Mouse (Mus musculus) hindbrain, postnatal 0 days (tissue): ENCODE measurements around the gene Birc5. TPM values are rescaled to one million over a fixed set of nuclear protein-coding genes. Genes with fewer than 3 reads are reported as not detected.
A peak's percentile ranks its signal among the peaks of the same experiment; 100 is the strongest.

Source experiments
- ATAC-seq: fragments of 200-750 bp; cut with Nextera tagmentation; 2 replicates; pipeline ENCODE4 v1.8.0; 2017; ENCODE audit warnings: mild to moderate bottlenecking, moderate TSS enrichment, moderate library complexity
- DNase-seq: peaks from one replicate; pipeline ENCODE4 v3.0.0-alpha.2; 2015; ENCODE audit warnings: low spot score
- H3K27ac ChIP-seq: fragments of 300-500 bp; sonication (generic); 2 replicates; pipeline ENCODE4 v1.5.1; 2014; ENCODE audit warnings: mild to moderate bottlenecking
- H3K27me3 ChIP-seq: fragments of 300-500 bp; sonication (generic); 2 replicates; pipeline ENCODE4 v1.6.1; 2014; ENCODE audit warnings: low read length, mixed read lengths; ENCODE audit not compliant: insufficient read depth
- H3K36me3 ChIP-seq: fragments of 300-500 bp; sonication (generic); 2 replicates; pipeline ENCODE4 v1.6.1; 2014; ENCODE audit warnings: low read length, mixed read lengths; ENCODE audit not compliant: insufficient read depth
- H3K4me1 ChIP-seq: fragments of 300-500 bp; sonication (generic); 2 replicates; pipeline ENCODE4 v1.6.1; 2014; ENCODE audit warnings: antibody characterized with exemption, low read length, mixed read lengths; ENCODE audit not compliant: insufficient read depth
- H3K4me2 ChIP-seq: fragments of 300-500 bp; sonication (generic); 2 replicates; pipeline ENCODE4 v1.6.1; 2014; ENCODE audit warnings: low read depth, mild to moderate bottlenecking, low read length, moderate library complexity, mixed read lengths
- H3K4me3 ChIP-seq: fragments of 300-500 bp; sonication (generic); 2 replicates; pipeline ENCODE4 v1.5.1; 2014; ENCODE audit warnings: low read length
- H3K9ac ChIP-seq: fragments of 300-500 bp; sonication (generic); replicated peaks from 2 replicates; pipeline ENCODE4 v1.6.1; 2014; ENCODE audit warnings: mild to moderate bottlenecking, low read length, moderate library complexity, mixed read lengths
- H3K9me3 ChIP-seq: fragments of 300-500 bp; sonication (generic); 2 replicates; pipeline ENCODE4 v1.6.1; 2016; ENCODE audit warnings: low read length, mixed read lengths
- CTCF ChIP-seq: IDR thresholded peaks from 2 replicates; pipeline ENCODE4 v1.5.1; 2016; ENCODE audit warnings: antibody characterized with exemption, control low read depth, low read depth
- WGBS: fragments of 180-500 bp; shearing (Covaris S2); extraction: QIAGEN DNeasy Blood & Tissue Kit; methylation state at CpG from one replicate; pipeline ENCODE4 v1.1.7; 2014; 5-methylcytosine and 5-hydroxymethylcytosine counted together
- polyA plus RNA-seq: library from polyadenylated mRNA; unstranded; fragments of >200 nt; fragmentation: Nextera tagmentation; extraction: Ambion mirVana; gene quantifications from 2 replicates; pipeline ENCODE4 v1.2.1, GENCODE M21; 2015
- total RNA-seq: library from RNA; depleted of rRNA; stranded (reverse); fragments of >200 nt; gene quantifications from 2 replicates; pipeline ENCODE4 v1.2.3, GENCODE M21; 2014

Birc5 gene
- total and polyA plus RNA-seq, 2 experiments from 2014 or later, result 14.6 to 45.3 TPM

DNA sequence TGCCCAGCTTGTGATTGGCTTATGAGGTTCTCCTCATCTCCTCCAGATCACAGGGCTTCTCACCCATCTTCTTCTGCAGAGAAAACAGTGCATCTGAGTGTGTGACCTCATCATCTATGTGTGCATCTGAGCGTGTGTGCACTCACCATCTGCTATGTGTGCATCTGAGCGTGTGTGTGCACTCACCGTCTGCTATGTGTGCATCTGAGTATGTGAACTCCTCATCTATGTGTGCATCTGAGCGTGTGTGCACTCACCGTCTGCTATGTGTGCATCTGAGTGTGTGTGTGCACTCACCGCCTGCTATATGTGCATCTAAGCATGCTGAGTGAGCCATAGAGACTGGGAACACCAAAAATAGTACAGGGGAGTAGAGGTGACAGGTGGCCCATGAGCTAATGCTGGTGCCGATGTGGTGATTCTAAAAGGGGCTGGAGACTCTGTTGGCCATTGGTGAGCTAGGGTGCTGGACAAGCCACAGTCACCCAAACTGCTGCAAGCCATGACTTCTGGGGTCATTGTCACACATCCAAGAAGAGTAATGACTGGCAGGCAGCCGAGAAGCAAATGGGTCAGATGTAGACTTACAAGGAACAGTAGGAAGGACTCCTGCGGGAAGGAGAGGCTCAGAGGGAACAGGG, 31.4 kb downstream of the Birc5 start:
- TF ChIP-seq CTCF, result no peak
- WGBS, result 74% methylated on average over 9 of the region's 9 CpGs
- ATAC-seq (peak; percentile 43), DNase-seq (peak; percentile 58)
- Histone ChIP-seq H3K27me3 (no peaks in the 10 kb centered on the region), H3K9ac (no peak overlapping the region), H3K4me1 (peaks cover 27% of the 10 kb centered on the region), H3K36me3 (no peaks in the 10 kb centered on the region), H3K4me3 (no peak overlapping the region), H3K4me2 (no peak overlapping the region), H3K27ac (no peak overlapping the region), H3K9me3 (no peaks in the 10 kb centered on the region)

DNA sequence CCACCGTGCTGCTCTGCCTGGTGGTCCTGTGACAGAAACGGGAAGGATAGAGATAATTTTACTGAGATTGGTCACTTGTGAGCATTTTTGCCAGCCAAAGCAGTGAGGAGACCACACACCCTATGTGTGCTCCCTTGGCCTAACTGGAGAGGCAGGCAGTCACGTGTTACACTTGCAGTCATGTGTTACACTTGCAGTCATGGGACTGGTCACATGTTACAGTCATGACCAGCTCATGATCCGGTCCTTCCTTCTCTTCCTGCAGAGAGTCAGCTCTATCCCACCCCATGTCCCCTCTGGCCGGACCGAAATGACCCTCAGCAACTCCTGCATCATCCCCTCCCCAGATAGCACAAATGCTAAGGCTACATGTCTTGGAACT, 31.9 kb downstream of the Birc5 start:
- Histone ChIP-seq H3K4me1 (peaks cover 27% of the 10 kb centered on the region), H3K9me3 (no peaks in the 10 kb centered on the region), H3K36me3 (no peaks in the 10 kb centered on the region), H3K9ac (no peak overlapping the region), H3K4me2 (no peak overlapping the region), H3K27me3 (no peaks in the 10 kb centered on the region), H3K4me3 (no peak overlapping the region), H3K27ac (peak overlapping the region; percentile 22; the same call in 1 of the 2 replicates)
- WGBS, result 79% methylated on average over 6 of the region's 6 CpGs
- no peak for ATAC-seq
- TF ChIP-seq CTCF, result no peak
- DNase-seq, result no peak

DNA sequence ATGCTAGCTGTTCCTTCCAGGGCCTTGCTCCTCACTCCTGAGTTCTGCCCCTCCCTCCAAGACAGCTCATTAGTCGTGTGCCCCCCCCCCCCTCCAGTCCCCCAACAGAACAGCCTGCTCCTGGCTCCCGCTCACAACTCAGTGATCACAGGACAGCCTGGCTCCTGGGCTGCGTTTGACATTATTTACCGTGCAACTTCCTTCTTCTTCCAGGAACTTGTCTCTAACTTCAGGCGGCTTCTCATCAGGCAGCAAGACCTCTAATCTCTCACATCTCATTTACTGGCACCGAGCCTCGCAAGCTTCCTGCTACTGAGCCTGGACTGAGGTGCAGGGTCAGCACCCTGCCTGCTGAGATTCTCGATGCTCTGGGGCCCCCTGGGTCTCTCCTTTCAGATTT, 32.7 kb downstream of the Birc5 start:
- Histone ChIP-seq H3K27ac (peak overlapping the region; percentile 29; the same call in 1 of the 2 replicates), H3K27me3 (no peaks in the 10 kb centered on the region), H3K4me3 (no peak overlapping the region), H3K4me1 (peaks cover 27% of the 10 kb centered on the region), H3K9me3 (no peaks in the 10 kb centered on the region), H3K36me3 (no peaks in the 10 kb centered on the region), H3K4me2 (no peak overlapping the region), H3K9ac (0 out of 2 replicates have a peak overlapping the region, but pooled peaks have one; percentile 2)
- peak; percentile 25 for DNase-seq
- 12% methylated on average over 8 of the region's 8 CpGs for WGBS
- no peak for ATAC-seq
- TF ChIP-seq CTCF, result no peak

DNA sequence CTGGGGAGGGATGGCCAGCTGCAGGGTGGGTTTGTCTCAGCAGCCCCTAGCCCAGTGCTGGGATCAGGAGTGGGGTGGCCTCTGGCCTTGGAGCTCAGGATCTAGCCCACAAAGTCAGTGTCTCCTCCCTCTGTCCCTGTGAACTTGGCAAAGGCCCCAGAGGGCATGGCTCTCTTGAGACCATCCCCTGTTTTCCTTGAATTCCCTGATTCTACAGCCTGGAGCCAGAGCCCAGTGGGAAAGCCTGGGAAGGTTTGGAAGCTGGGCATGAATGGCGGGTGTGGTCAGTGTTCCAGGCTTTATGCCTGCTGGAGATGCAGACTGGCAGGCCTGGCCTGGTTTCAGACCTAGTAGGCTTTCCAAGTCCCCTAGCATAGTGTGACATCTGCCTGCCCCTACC, 33.2 kb downstream of the Birc5 start:
- H3K27me3 ChIP-seq, result no peaks in the 10 kb centered on the region
- DNase-seq (no peak), ATAC-seq (no peak)
- no peak overlapping the region for H3K4me2 ChIP-seq
- 0 out of 2 replicates have a peak overlapping the region, but pooled peaks have one; percentile 29 for H3K27ac ChIP-seq
- H3K4me1 ChIP-seq, result peaks cover 27% of the 10 kb centered on the region
- H3K36me3 ChIP-seq, result no peaks in the 10 kb centered on the region
- WGBS, result 58% methylated on average over 1 of the region's 1 CpGs
- H3K9me3 ChIP-seq, result no peaks in the 10 kb centered on the region
- H3K4me3 ChIP-seq, result no peak overlapping the region
- H3K9ac ChIP-seq, result 0 out of 2 replicates have a peak overlapping the region, but pooled peaks have one; percentile 2
- no peak for TF ChIP-seq CTCF

DNA sequence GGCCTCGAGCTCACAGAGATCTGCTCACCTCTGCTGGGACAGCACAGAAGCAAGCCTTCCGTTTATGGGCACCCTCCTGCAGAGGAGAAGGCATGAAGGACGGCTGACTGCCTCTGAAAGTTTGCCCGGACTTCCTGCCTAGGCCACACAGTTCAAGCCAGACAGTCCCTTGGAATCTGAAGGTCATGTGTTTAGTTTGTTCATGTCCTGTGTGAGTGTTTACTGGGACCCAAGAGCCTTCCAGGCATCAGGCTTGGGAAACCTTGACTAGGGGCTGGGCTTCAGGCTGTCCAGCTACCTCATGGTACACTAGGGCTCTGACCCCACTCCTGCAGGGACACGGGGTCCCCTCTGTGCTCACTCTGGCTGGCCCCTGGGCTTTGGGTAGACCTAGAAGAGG, 36.9 kb downstream of the Birc5 start:
- H3K36me3 ChIP-seq, result no peaks in the 10 kb centered on the region
- H3K4me1 ChIP-seq, result peaks cover 38% of the 10 kb centered on the region
- ATAC-seq, result no peak
- TF ChIP-seq CTCF, result no peak
- no peak overlapping the region for H3K4me2 ChIP-seq
- H3K4me3 ChIP-seq, result no peak overlapping the region
- H3K9ac ChIP-seq, result no peak overlapping the region
- DNase-seq, result no peak
- peaks cover 4% of the 10 kb centered on the region; the same call in 1 of the 2 replicates for H3K27me3 ChIP-seq
- H3K27ac ChIP-seq, result no peak overlapping the region
- no peaks in the 10 kb centered on the region for H3K9me3 ChIP-seq
- WGBS, result 59% methylated on average over 5 of the region's 5 CpGs

DNA sequence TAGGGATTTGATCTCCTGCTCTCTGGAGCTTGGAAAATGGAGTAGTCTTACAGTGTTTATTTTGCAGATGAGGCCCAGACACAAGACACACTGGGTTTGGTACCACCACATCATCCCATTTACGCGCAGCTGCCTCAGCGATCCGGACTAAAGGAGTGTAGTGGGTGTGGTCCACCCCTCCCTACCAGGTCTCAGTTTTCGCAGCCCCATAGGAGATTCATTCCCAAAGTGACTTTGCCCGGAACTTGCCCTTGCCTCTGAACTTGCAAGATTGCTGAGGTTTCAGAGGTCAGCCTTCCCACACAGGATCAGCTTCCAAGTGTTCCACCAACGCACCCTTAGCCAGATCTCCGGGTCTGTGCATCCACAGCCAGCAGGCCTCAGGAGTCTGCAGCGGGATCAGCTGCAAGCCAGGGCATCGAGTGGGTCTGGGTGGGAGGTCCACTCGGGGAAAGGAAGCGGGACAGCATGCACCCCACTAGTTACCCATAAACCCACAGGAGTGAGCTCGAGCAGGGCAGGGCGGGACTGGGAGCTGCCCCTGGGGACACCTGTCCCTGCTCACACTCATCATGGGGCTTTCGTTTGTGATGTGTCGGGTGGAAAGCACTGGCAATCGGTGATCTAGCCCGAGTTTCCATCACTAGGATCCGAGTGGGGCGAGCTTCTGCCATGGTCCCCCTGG, 39.3 kb downstream of the Birc5 start:
- Histone ChIP-seq H3K4me3 (no peak overlapping the region), H3K4me1 (peaks cover 23% of the 10 kb centered on the region), H3K9me3 (no peaks in the 10 kb centered on the region), H3K36me3 (no peaks in the 10 kb centered on the region), H3K27ac (no peak overlapping the region), H3K27me3 (peaks cover 4% of the 10 kb centered on the region; the same call in 1 of the 2 replicates), H3K9ac (peak overlapping the region; percentile 24; the same call in 1 of the 2 replicates), H3K4me2 (peak overlapping the region; percentile 43)
- TF ChIP-seq CTCF, result no peak
- ATAC-seq, result no peak
- 32% methylated on average over 20 of the region's 20 CpGs for WGBS
- no peak for DNase-seq
